Mouse (Mus musculus) skeletal muscle tissue, adult 2 months (tissue): ENCODE data around the gene Timm8b.
A peak's percentile ranks its signal among the peaks of the same experiment; 100 is the strongest.

Source experiments
- DNase-seq: peaks from one replicate; pipeline ENCODE4 v3.0.0-alpha.2; 2012; ENCODE audit warnings: low read depth, low spot score

The Timm8b gene

GRCm38 (mm10) chr9:50603189-50603997 lies at the start of gene Timm8b, which contains the start of gene Sdhd:
TSS of gene Timm8b (plus strand) at chr9:50603910.
TSS of gene Sdhd (minus strand) at chr9:50603812.
- peak; percentile 95 for DNase-seq

DNA sequence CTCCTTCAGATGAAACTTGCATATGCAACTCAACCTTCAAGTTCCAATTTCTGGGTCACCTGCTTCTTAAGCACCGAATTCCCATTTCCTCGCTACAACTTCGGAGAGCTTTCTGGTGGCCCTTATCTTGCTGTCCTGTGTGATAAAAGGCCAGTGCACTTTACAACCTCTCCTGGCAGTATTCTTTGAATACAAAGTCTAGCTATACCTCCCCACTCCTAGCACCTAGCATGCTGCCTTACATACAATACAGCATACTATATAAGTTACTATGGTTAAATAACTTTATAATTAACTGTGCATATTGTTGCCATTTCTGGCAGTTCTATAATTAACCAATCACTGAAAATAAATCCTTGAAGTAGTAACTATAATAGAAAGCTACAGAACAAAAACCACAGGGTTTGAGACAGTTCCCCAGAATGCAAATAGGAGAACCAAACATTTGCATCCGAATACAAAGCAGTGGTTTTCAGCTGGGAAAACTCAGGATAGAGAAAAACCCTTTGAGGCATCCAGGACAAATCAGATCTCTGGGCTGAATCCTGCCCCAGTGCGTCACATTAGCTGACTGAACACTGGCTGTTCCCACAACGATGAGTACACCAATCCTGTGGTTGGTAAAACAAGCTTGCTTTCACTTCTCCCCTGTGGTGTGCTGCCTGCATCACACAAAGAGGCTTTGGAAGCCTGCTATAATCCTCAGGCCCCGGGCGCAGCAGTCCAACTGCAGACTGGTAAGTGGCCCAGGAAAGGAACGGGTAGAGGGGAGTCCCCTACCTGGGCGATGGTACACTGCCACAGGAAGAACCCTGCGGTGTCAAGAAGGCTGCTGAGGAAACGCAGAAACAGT lies 49.2 kb upstream of the Timm8b start, which contains the start of gene Il18:
TSS of gene Il18 (plus strand) at position 587 of the 853 bp plus-strand sequence.
- DNase-seq, result peak; percentile 43

- DNase-seq, result no peak
These were observed 48.6 kb upstream of the Timm8b start, which contains the start of gene Bco2 for GRCm38 (mm10) chr9:50555094-50555446. TSS of gene Bco2 (minus strand) at chr9:50555181.

DNA sequence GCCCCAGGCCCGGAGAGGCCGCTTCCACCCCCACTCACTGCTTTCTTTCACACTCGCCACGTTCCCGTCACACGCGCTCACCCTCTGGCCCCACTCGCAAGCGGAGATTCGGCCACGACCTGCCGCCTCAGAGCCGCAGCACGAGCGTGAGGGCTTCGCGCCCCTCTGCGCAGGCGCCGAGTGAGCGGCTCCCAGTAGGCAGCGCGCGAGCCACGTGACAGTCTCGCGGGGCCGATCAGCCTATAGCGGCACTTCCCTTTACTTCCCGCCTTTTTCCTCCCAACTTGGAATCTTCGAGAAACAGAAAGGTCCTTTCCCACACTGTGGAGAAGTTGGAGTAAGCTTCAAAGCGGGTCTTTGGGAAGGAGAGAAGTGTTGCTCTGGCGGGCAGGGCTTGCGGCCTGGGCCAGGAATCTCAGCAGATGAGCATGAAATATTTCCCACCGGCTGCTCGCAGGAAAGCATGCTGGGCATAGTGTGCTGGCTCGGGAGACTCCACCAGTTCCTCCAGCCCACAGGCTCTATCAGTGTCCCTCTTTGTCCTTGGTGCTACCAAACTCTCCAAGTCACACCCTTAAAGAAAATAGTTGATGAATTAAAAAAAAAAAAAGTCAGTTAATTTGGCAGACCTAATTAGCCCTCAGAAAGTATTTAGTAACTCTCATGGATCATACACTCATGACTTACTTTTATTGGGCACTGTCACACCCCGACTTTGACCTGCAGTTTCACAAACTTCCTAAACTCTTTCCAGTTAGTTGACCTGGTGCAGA lies 42.4 kb upstream of the Timm8b start, which contains the start of gene Tex12:
TSS of gene Tex12 (minus strand) at position 181 of the 773 bp plus-strand sequence.
- no peak for DNase-seq

DNA sequence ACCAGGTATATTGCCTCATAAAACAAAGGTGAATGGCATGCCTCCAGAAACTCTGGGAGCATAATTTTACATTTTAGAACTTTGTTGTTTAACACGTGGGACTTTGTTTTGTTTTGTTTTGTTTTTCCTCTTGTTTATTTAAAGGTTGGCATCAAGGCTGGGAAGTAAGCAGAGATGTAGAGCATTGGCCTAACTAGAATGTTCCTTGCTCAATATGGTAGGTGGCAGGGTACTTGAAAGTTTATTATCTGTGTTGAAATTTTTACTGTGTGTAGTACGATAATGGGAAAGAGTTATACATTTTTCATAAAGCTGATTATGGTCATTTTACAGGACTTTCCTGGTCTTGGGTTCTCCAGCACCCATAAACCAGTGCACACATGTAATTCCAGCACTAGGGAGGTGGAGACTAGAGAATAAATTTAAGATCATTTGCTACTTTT lies 41.8 kb upstream of the Timm8b start:
- no peak for DNase-seq

DNA sequence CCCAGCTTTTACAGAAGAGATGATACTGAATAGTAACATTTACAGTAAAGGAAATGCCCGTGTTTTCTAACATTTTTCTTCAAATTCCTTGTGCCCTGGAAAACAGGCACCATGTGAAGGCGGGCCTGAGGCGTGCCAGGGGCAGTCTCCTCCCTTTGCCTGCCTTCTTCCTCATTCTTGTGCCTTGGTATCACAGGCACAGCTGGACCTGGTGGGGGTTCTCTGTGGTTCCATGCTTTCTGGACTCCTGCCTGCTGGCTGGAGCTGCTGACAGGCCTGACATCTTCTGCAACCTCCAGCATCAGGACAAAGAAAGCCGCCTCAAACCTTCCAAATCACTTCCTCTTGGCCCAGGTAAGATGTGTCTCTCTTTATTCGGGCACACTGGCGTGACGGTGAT lies 38.5 kb upstream of the Timm8b start:
- DNase-seq, result no peak

- DNase-seq, result no peak
These were observed 37.8 kb upstream of the Timm8b start for GRCm38 (mm10) chr9:50565940-50566339.

DNA sequence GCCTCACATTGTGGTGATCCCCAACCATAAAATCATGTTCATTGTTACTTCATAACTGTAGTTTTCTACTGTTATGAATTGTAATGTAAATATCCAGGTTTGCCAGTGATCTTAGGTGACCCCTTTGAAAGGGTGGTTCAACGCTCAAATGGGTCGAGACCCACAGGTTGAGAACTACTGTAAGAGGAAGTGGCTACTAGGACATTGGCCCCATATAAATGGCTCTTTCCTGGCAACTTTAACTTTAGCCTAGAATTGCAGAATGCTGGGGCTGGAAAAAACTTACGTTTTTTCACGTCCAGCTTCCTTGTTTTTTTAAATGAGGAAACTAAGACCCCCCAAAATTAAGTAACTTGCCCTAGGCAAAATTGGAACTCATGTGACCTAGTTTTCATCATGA lies 36.3 kb upstream of the Timm8b start:
- no peak for DNase-seq

GRCm38 (mm10) chr9:50567881-50568280 lies 35.8 kb upstream of the Timm8b start:
- DNase-seq, result peak; percentile 62

- no peak for DNase-seq
These were observed 33.8 kb upstream of the Timm8b start for GRCm38 (mm10) chr9:50569599-50570525.

- DNase-seq, result no peak
These were observed 23.3 kb upstream of the Timm8b start for GRCm38 (mm10) chr9:50580370-50580769.

DNA sequence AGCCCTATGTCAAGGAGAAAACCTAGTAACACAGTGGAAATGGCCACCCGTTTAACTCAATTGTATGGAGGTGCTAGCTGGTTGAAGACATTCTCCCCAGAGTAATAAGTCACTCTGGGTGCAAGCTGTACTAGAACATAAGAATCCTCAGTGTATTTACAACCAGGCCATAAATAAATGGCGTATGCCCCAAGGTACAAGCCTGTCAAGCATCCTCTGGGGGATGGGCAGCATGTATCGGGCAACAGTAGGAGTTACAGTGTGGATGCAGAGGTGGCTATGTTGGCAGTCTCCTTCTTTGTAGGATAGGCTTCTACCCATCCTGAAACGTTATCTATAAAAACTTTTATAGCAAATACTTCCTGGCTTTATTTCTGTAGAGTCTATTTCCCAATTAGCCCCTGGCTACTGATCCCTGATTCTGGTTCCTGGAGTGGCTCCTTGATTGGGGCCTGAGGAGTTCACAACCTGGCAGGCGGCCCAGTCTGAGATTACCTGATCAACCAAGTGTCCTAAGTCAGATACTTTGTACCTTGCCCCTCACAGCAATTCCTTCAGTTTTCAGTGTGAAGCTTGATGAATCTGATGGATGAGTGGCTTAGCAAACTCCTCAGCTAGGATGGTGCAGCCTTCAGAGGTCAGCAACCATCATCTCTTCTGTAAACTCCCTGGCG lies 18.4 kb upstream of the Timm8b start:
- DNase-seq, result no peak

GRCm38 (mm10) chr9:50586955-50587354 lies 16.8 kb upstream of the Timm8b start:
- DNase-seq, result no peak

- DNase-seq, result peak; percentile 43
These were observed 12.7 kb upstream of the Timm8b start for GRCm38 (mm10) chr9:50590856-50591518.

GRCm38 (mm10) chr9:50592955-50593354 lies 10.8 kb upstream of the Timm8b start:
- DNase-seq, result no peak

DNA sequence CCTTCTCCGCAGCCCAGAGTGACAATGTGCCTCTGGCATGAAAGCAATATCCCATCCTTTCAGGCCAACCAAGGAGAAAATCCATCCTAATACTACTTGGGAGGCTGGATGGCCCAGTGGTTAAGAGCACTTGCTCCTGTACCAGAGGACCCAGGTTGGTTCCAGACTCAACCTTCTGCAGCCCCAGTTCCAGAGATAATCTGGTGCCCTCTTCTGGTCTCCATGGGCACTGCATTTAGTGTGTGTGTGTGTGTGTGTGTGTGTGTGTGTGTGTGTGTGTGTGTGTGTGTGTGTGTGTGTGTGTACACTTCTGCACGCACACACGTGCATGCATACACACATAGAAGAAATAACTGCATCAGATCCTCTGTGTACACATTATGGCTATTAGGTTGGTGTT lies 10.2 kb upstream of the Timm8b start:
- no peak for DNase-seq

GRCm38 (mm10) chr9:50594794-50595417 lies 8.8 kb upstream of the Timm8b start:
- no peak for DNase-seq

GRCm38 (mm10) chr9:50596973-50597372 lies 6.7 kb upstream of the Timm8b start:
- peak; percentile 64 for DNase-seq

DNA sequence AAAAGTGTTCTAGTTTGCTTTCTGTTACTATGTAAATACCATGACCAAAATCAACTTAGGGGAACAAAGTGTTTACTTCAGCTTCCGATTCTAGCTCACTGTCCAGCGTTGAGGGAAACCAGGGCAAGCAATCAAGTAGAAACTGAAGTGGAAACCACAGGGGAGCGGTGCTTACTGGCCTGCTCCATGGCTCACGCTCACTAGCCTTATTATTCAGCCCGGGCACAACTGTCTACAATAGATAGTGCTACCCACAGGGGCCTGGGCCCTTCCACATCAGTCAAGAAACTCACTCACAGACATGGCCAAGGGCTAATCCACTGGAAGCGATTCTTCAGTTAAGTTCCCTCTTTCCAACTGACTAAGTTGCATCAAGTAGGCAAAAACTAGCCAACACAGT lies 2.2 kb upstream of the Timm8b start:
- DNase-seq, result no peak
